Mouse (Mus musculus): ENCODE data around the gene Gm20388. TPM values are rescaled to one million over a fixed set of nuclear protein-coding genes. Genes with fewer than 3 reads are reported as not detected.

Gene Gm20388
- polyA plus RNA-seq, 1 experiment from 2014 or later: 4.4 TPM

GRCm38 (mm10) chr8:123290679-123291078 is 3380.0 kb downstream of the Gm20388 start:
- no peak overlapping the region for H3K4me3 ChIP-seq (replicated peaks)
- H3K36me3 ChIP-seq: peaks cover 23% of the 10 kb centered on the region
- WGBS: 97% methylated on average over 8 of the region's 8 CpGs
- H3K27me3 ChIP-seq: no peaks in the 10 kb centered on the region
- no peak for ATAC-seq
- H3K9me3 ChIP-seq: 0 out of 2 replicates have a peak, but pooled peaks cover 2% of the 10 kb centered on the region
- H3K4me2 ChIP-seq (replicated peaks): no peak overlapping the region
- no peak overlapping the region for H3K9ac ChIP-seq (replicated peaks)
- H3K27ac ChIP-seq: no peak overlapping the region
- no peaks in the 10 kb centered on the region for H3K4me1 ChIP-seq (replicated peaks)

- Histone ChIP-seq H3K4me3 (replicated peaks) (no peak overlapping the region), H3K36me3 (peaks cover 23% of the 10 kb centered on the region), H3K9me3 (0 out of 2 replicates have a peak, but pooled peaks cover 2% of the 10 kb centered on the region), H3K9ac (replicated peaks) (no peak overlapping the region), H3K27me3 (no peaks in the 10 kb centered on the region), H3K4me2 (replicated peaks) (no peak overlapping the region), H3K4me1 (replicated peaks) (no peaks in the 10 kb centered on the region), H3K27ac (no peak overlapping the region)
- ATAC-seq: no peak
- 87% methylated on average over 8 of the region's 8 CpGs for WGBS
Measured at GRCm38 (mm10) chr8:123291716-123292115, 3381.1 kb downstream of the Gm20388 start.

- no peak overlapping the region for H3K4me3 ChIP-seq (replicated peaks)
- H3K9me3 ChIP-seq: 0 out of 2 replicates have a peak, but pooled peaks cover 2% of the 10 kb centered on the region
- WGBS: 93% methylated on average over 3 of the region's 3 CpGs
- no peaks in the 10 kb centered on the region for H3K4me1 ChIP-seq (replicated peaks)
- H3K36me3 ChIP-seq: peaks cover 23% of the 10 kb centered on the region
- no peaks in the 10 kb centered on the region for H3K27me3 ChIP-seq
- H3K4me2 ChIP-seq (replicated peaks): no peak overlapping the region
- ATAC-seq: no peak
- no peak overlapping the region for H3K9ac ChIP-seq (replicated peaks)
- no peak overlapping the region for H3K27ac ChIP-seq
Measured at GRCm38 (mm10) chr8:123292281-123292680, 3381.6 kb downstream of the Gm20388 start.

GRCm38 (mm10) chr8:123292785-123293184 is 3382.1 kb downstream of the Gm20388 start:
- Histone ChIP-seq H3K9ac (replicated peaks) (no peak overlapping the region), H3K4me2 (replicated peaks) (no peak overlapping the region), H3K27me3 (no peaks in the 10 kb centered on the region), H3K4me3 (replicated peaks) (no peak overlapping the region), H3K9me3 (0 out of 2 replicates have a peak, but pooled peaks cover 2% of the 10 kb centered on the region), H3K36me3 (peaks cover 23% of the 10 kb centered on the region), H3K4me1 (replicated peaks) (no peaks in the 10 kb centered on the region), H3K27ac (no peak overlapping the region)
- 91% methylated on average over 2 of the region's 2 CpGs for WGBS
- no peak for ATAC-seq

- Histone ChIP-seq H3K4me3 (replicated peaks) (no peak overlapping the region), H3K9ac (replicated peaks) (no peak overlapping the region), H3K36me3 (0 out of 2 replicates have a peak, but pooled peaks cover 7% of the 10 kb centered on the region), H3K27ac (no peak overlapping the region), H3K4me1 (replicated peaks) (no peaks in the 10 kb centered on the region), H3K4me2 (replicated peaks) (no peak overlapping the region), H3K27me3 (no peaks in the 10 kb centered on the region), H3K9me3 (no peaks in the 10 kb centered on the region)
- no peak for ATAC-seq
- WGBS: 93% methylated on average over 11 of the region's 11 CpGs
Measured at GRCm38 (mm10) chr8:123298301-123298700, 3387.7 kb downstream of the Gm20388 start.

GRCm38 (mm10) chr8:123308738-123309137 is 3398.1 kb downstream of the Gm20388 start:
- no peak overlapping the region for H3K27ac ChIP-seq
- no peak overlapping the region for H3K9ac ChIP-seq (replicated peaks)
- WGBS: 72% methylated on average over 4 of the region's 4 CpGs
- no peak overlapping the region for H3K4me3 ChIP-seq (replicated peaks)
- no peaks in the 10 kb centered on the region for H3K9me3 ChIP-seq
- no peaks in the 10 kb centered on the region for H3K4me1 ChIP-seq (replicated peaks)
- no peak overlapping the region for H3K4me2 ChIP-seq (replicated peaks)
- peaks cover 17% of the 10 kb centered on the region for H3K36me3 ChIP-seq
- ATAC-seq: no peak
- H3K27me3 ChIP-seq: no peaks in the 10 kb centered on the region

GRCm38 (mm10) chr8:123317781-123318466 is 3407.3 kb downstream of the Gm20388 start:
- ATAC-seq: peak; percentile 89
- Histone ChIP-seq H3K27me3 (no peaks in the 10 kb centered on the region), H3K4me1 (replicated peaks) (peaks cover 16% of the 10 kb centered on the region), H3K9me3 (no peaks in the 10 kb centered on the region), H3K9ac (replicated peaks) (peak overlapping the region; percentile 73), H3K36me3 (no peaks in the 10 kb centered on the region), H3K4me3 (replicated peaks) (peak overlapping the region; percentile 54), H3K4me2 (replicated peaks) (peak overlapping the region; percentile 82), H3K27ac (no peak overlapping the region)
- 8% methylated on average over 21 of the region's 21 CpGs for WGBS

- no peaks in the 10 kb centered on the region for H3K36me3 ChIP-seq
- peak within 1 kb of the TSS; percentile 82 for H3K4me2 ChIP-seq (replicated peaks)
- under 1% methylated on average over 24 of the region's 24 CpGs for WGBS
- H3K4me3 ChIP-seq (replicated peaks): peak within 1 kb of the TSS; percentile 54
- no peaks in the 10 kb centered on the region for H3K27me3 ChIP-seq
- peak; percentile 100 for ATAC-seq
- H3K9me3 ChIP-seq: no peaks in the 10 kb centered on the region
- peaks cover 16% of the 10 kb centered on the region for H3K4me1 ChIP-seq (replicated peaks)
- H3K9ac ChIP-seq (replicated peaks): peak within 1 kb of the TSS; percentile 73
- no peak within 1 kb of the TSS for H3K27ac ChIP-seq
Measured at GRCm38 (mm10) chr8:123318467-123318911, 3407.8 kb downstream of the Gm20388 start, which contains the start of gene Fanca. TSS of gene Fanca (minus strand) at chr8:123318576.

- no peaks in the 10 kb centered on the region for H3K36me3 ChIP-seq
- H3K27me3 ChIP-seq: no peaks in the 10 kb centered on the region
- WGBS: 48% methylated on average over 7 of the region's 7 CpGs
- H3K9me3 ChIP-seq: no peaks in the 10 kb centered on the region
- H3K4me2 ChIP-seq (replicated peaks): no peak overlapping the region
- peaks cover 16% of the 10 kb centered on the region for H3K4me1 ChIP-seq (replicated peaks)
- H3K27ac ChIP-seq: no peak overlapping the region
- no peak for ATAC-seq
- no peak overlapping the region for H3K4me3 ChIP-seq (replicated peaks)
- H3K9ac ChIP-seq (replicated peaks): no peak overlapping the region
Measured at GRCm38 (mm10) chr8:123319522-123320164, 3409.0 kb downstream of the Gm20388 start.

GRCm38 (mm10) chr8:123328552-123328951 is 3417.9 kb downstream of the Gm20388 start:
- ATAC-seq: no peak
- Histone ChIP-seq H3K4me3 (replicated peaks) (no peak overlapping the region), H3K9ac (replicated peaks) (no peak overlapping the region), H3K4me1 (replicated peaks) (peaks cover 14% of the 10 kb centered on the region), H3K4me2 (replicated peaks) (no peak overlapping the region), H3K27ac (no peak overlapping the region), H3K27me3 (no peaks in the 10 kb centered on the region), H3K9me3 (no peaks in the 10 kb centered on the region), H3K36me3 (no peaks in the 10 kb centered on the region)
- WGBS: 95% methylated on average over 2 of the region's 2 CpGs

GRCm38 (mm10) chr8:123329350-123329749 is 3418.7 kb downstream of the Gm20388 start:
- peaks cover 22% of the 10 kb centered on the region for H3K4me1 ChIP-seq (replicated peaks)
- H3K4me2 ChIP-seq (replicated peaks): no peak overlapping the region
- no peak overlapping the region for H3K4me3 ChIP-seq (replicated peaks)
- no peaks in the 10 kb centered on the region for H3K36me3 ChIP-seq
- H3K27me3 ChIP-seq: no peaks in the 10 kb centered on the region
- ATAC-seq: no peak
- 93% methylated on average over 4 of the region's 4 CpGs for WGBS
- H3K9me3 ChIP-seq: no peaks in the 10 kb centered on the region
- H3K27ac ChIP-seq: no peak overlapping the region
- no peak overlapping the region for H3K9ac ChIP-seq (replicated peaks)

GRCm38 (mm10) chr8:123329961-123330360 is 3419.3 kb downstream of the Gm20388 start:
- Histone ChIP-seq H3K27ac (no peak overlapping the region), H3K4me2 (replicated peaks) (no peak overlapping the region), H3K27me3 (no peaks in the 10 kb centered on the region), H3K4me1 (replicated peaks) (peaks cover 28% of the 10 kb centered on the region), H3K36me3 (no peaks in the 10 kb centered on the region), H3K9me3 (no peaks in the 10 kb centered on the region), H3K9ac (replicated peaks) (no peak overlapping the region), H3K4me3 (replicated peaks) (no peak overlapping the region)
- WGBS: 56% methylated on average over 5 of the region's 5 CpGs
- no peak for ATAC-seq

Measured in midbrain, embryonic 13.5 days (tissue).